Mouse (Mus musculus): Measurements from ENCODE around the gene Mib2. TPM values are rescaled to one million over a fixed set of nuclear protein-coding genes. Genes with fewer than 3 reads are reported as not detected.

Gene Mib2
- total RNA-seq, 4 experiments from 2014 or later = 17.8 to 22.6 (median 18.8) TPM

DNA sequence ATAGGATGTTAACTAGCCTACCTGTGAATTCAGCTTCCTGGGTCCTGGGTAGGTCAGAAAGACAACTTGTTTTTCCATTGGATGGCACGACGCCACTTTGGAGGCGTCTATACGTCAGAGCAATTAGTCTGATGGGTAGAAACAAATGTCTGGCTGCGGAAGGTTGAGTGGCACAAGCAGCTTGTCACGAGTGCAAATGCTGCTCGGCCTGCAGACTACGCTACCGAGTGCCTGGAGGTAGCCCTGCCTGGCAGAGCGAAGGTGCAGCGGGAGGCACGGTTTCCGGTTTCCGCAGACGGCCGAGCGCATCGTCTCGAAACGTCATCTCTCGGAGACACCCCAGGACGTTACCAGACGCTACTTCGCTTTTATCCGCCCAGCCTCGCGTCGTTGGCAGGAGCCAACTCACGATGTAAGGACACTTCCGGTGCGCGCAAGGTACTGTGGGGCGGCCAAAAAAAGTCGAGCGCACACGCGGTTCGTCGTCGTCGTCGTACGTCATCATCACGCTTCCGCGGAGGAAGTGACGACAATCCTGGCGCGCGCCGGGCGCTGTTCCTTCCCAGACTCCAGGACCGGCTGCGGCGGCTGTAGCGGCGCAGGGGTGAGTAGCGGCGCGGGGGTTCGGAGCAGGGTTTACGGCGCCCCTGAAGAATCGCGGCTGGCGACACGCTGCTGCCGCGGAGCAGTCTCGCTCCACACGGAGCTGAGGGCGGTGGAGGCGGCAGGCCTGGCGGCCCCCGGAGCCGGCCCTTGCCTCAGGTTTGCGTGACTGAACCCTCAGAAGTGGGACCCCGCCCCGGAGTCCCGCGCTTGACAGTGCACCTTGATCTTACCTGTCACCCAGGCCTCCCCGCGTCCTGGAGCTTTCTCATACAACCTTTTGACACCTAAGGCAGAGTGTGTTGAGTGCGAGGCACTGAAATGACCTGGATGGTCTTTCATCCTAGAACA is 44.4 kb downstream of the Mib2 start, which contains the start of gene Cdk11b:
Gene Cdk11b, plus strand, starts transcription at position 517 of the 954 bp plus-strand sequence.
- peak; percentile 85 to 93 for DNase-seq (ENCODE audit: low spot score in 2 of 2)

DNA sequence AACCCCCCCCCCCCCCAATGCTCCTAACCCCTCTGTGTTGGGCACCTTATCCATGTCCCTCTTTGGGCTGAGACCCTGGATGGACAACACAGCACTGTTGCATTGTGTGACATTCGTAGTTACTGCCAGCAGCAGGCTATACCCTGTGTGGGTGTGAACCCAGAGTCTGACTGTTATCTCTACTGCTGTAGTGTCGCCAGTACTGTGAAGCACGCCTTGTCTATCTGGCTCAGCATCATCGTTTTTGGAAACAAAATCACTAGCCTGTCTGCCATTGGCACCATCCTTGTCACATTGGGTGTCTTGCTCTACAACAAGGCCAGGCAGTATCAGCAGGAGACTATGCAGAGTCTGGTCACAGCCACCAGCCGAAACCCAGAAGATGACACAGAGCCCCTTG is 50.7 kb downstream of the Mib2 start:
- DNase-seq (ENCODE audit: low spot score in 2 of 2) = no peak

DNA sequence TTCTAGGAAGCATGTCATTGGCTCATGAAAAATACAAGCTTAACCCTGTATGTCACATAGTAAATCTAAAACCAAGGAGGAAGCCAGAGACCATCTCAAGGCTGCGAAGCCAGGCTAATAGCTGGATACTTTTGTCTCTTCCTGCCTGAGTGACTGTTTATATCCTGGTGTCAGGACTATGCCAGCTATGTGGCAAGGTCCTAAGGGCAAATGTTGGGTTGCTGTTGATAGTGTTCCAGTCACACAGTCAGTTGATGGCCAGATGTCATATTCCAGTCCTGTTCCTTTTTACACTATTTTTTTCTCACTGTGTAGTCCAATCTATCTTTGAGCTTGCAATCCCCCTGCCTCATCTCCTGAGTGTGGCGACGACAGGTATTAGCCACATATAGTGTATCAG is 55.7 kb downstream of the Mib2 start:
- DNase-seq (ENCODE audit: low spot score in 2 of 2) = no peak

DNA sequence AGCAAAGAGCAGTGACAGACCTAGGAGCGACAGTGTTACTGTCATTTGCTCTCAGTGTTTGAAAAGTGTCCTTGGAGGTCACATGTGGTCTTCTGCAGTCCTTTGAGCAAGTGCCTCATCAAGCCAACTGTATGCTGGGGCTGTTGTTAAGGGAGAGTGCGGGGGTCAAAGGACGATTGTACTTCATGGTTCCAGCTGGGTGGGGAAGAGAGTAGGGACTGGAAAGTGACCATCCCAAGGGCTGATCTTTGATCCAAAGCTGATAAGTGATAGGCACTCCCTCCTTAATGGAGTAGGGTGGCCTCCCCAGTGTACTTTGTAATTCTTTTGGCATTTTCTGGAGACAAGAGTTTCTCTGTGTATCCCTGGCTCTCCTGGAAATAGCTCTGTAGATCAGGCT is 57.1 kb downstream of the Mib2 start:
- DNase-seq (ENCODE audit: low spot score in 2 of 2) = no peak

DNA sequence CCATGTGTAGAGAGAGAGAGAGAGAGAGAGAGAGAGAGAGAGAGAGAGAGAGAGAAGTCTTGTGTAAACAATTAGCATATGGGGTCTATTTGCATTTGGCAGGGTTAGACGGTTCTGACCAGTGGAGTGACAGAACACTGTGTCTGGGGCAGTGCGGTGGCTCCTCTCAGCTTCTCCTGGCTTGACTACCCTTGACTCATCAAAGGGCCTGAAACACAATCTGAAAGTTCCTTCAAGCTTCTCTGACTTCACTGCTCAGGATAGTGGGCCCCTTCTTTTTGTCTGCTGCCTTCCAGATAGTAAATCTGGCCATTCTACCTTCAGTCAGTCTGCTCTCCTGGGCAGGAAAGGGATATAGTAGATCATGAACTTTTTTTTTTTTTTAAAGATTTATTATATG is 62.2 kb downstream of the Mib2 start:
- DNase-seq (ENCODE audit: low spot score in 2 of 2) = no peak

DNA sequence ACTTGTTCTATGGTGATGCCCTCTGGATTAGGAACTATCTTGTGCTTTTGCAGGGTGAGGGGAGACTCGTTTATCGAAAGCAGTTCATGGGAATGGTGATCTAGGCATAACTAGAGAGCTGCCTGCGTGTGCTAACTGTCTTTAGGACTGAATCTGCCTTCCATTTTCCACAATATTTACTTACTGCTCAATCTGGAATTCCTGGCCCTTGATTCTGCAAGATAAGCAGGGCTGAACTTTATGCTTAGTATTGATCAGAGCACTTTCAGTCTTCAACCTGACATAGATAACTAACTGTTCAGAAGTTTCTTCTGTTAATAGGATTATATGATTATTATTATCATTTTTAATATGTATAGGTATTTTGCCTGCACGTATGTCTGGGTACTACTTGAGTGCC is 63.9 kb downstream of the Mib2 start:
- DNase-seq (ENCODE audit: low spot score in 2 of 2) = no peak

Other genes with a start within 250 kb of the Mib2 start
- gene Tmem52, start 200.1 kb downstream of the Mib2 start, total RNA-seq (2022) = 100 to 1,000 TPM; 139 to 250 (median 181) TPM
- 10 to 100 TPM; 44.1 to 58.4 (median 47.3) TPM for gene Gnb1, start 177.8 kb downstream of the Mib2 start, total RNA-seq (2022)
- 10 to 100 TPM; 10.8 to 19.0 (median 15.8) TPM for gene Nadk, start 106.8 kb downstream of the Mib2 start, total RNA-seq (2022)
- gene Slc35e2, start 67.8 kb downstream of the Mib2 start, total RNA-seq (2022) = 1 to 10 TPM; 2.8 to 3.8 (median 3.4) TPM
- gene Cdk11b, start 44.3 kb downstream of the Mib2 start, total RNA-seq (2022) = 10 to 100 TPM; 22.7 to 30.1 (median 27.5) TPM
- gene Gm10563, start 23.8 kb downstream of the Mib2 start, total RNA-seq (2022) = not detected
- 1 to 10 TPM in 2 of 4 experiments, under 1 TPM in 2; 0.70 to 1.6 (median 1.1) TPM for gene Mmp23, start 15.8 kb downstream of the Mib2 start, total RNA-seq (2022)
- 1 to 10 TPM in 3 of 4 experiments, under 1 TPM in 1; 0.70 to 1.5 (median 1.1) TPM for gene Fndc10, start 25.1 kb upstream of the Mib2 start, total RNA-seq (2022)
- 10 to 100 TPM; 37.8 to 42.0 (median 38.2) TPM for gene Ssu72, start 35.6 kb upstream of the Mib2 start, total RNA-seq (2022)
- under 1 TPM; 0.19 to 0.62 (median 0.37) TPM for gene Tmem240, start 65.6 kb upstream of the Mib2 start, total RNA-seq (2022)
- gene Atad3a, start 91.9 kb upstream of the Mib2 start, total RNA-seq (2022) = 10 to 100 TPM; 23.8 to 25.1 (median 23.9) TPM
- gene Vwa1, start 105.5 kb upstream of the Mib2 start, total RNA-seq (2022) = 1 to 10 TPM; 4.0 to 8.9 (median 6.2) TPM
- under 1 TPM; 0.21 to 0.72 (median 0.31) TPM for gene Tmem88b, start 116.7 kb upstream of the Mib2 start, total RNA-seq (2022)
- gene Ankrd65, start 121.2 kb upstream of the Mib2 start, total RNA-seq (2022) = not detected
- gene Mrpl20, start 133.7 kb upstream of the Mib2 start, total RNA-seq (2022) = 10 to 100 TPM; 46.2 to 50.5 (median 47.7) TPM
- gene Ccnl2, start 143.3 kb upstream of the Mib2 start, total RNA-seq (2022) = 10 to 100 TPM; 11.6 to 19.5 (median 15.0) TPM
- gene Aurkaip1, start 162.1 kb upstream of the Mib2 start, total RNA-seq (2022) = 10 to 100 TPM; 73.1 to 83.9 (median 79.0) TPM
- gene Mxra8, start 170.5 kb upstream of the Mib2 start, total RNA-seq (2022) = 10 to 100 TPM; 16.5 to 34.5 (median 24.9) TPM
- 100 to 1,000 TPM; 117 to 124 (median 120) TPM for gene Dvl1, start 178.2 kb upstream of the Mib2 start, total RNA-seq (2022)
- gene Tas1r3, start 194.2 kb upstream of the Mib2 start, total RNA-seq (2022) = under 1 TPM in 2 of 4 experiments, not detected in 2; 0.11 to 0.12 TPM
- 10 to 100 TPM; 11.0 to 18.7 (median 16.1) TPM for gene Cptp, start 200.2 kb upstream of the Mib2 start, total RNA-seq (2022)
- 10 to 100 TPM; 13.0 to 16.8 (median 14.1) TPM for gene Ints11, start 200.3 kb upstream of the Mib2 start, total RNA-seq (2022)
- gene Pusl1, start 222.6 kb upstream of the Mib2 start, total RNA-seq (2022) = 10 to 100 TPM; 14.2 to 17.0 (median 14.9) TPM
- gene Acap3, start 222.6 kb upstream of the Mib2 start, total RNA-seq (2022) = 1 to 10 TPM; 5.6 to 8.3 (median 7.2) TPM